Mouse (Mus musculus) C2C12 (cell line): ENCODE measurements at regions not wholly inside any gene's neighbourhood (a gene's known extent, or its start where the extent isn't known, plus 50 kb on each side); places are given as distances from the start of the nearest gene placed in this dataset.
"Not testable (repeated sequence)": the region's sequence is repeated elsewhere in the genome, so short reads cannot be mapped to it uniquely, and the experiment has no call there.

Source experiments
- CTCF ChIP-seq: IDR thresholded peaks from one replicate; pipeline ENCODE4 v1.5.1; 2011; ENCODE audit not compliant: control insufficient read depth, insufficient read depth, insufficient read length
- FOSL1 ChIP-seq: IDR thresholded peaks from one replicate; pipeline ENCODE4 v1.8.0; 2011; ENCODE audit warnings: mild to moderate bottlenecking, low read length; ENCODE audit not compliant: poor library complexity, insufficient read depth, severe bottlenecking
- MAX ChIP-seq: IDR thresholded peaks from one replicate; pipeline ENCODE4 v1.6.1; 2011; ENCODE audit warnings: mild to moderate bottlenecking, control low read depth
- MYOD1 ChIP-seq: IDR thresholded peaks from one replicate; pipeline ENCODE4 v1.6.1; 2011; ENCODE audit warnings: low read depth; ENCODE audit not compliant: control insufficient read depth, insufficient read length
- MYOG ChIP-seq: IDR thresholded peaks from one replicate; pipeline ENCODE4 v1.6.1; 2011; ENCODE audit not compliant: control insufficient read depth, insufficient read length; ENCODE audit errors: extremely low read depth
- USF1 ChIP-seq: IDR thresholded peaks from one replicate; pipeline ENCODE4 v1.6.1; 2011; ENCODE audit warnings: low read depth, mild to moderate bottlenecking, control low read depth, moderate library complexity

GRCm38 (mm10) chr14:104336783-104337182, 131.0 kb downstream of the Pou4f1 start:
- TF ChIP-seq CTCF, MAX, FOSL1, MYOD1, USF1, MYOG: not testable (repeated sequence)
